Mouse (Mus musculus) left cerebral cortex, adult 18-20 months (tissue): Measurements from ENCODE around the gene Akain1. TPM values are rescaled to one million over a fixed set of nuclear protein-coding genes. Genes with fewer than 3 reads are reported as not detected.
A peak's percentile ranks its signal among the peaks of the same experiment; 100 is the strongest.

Source experiments
- DNase-seq, 2 experiments: peaks; one replicate each; pipeline ENCODE4 v3.0.0; 2021 to 2022; ENCODE audit warnings: low spot score in 2 of 2, mixed read lengths in 1 of 2
- long read RNA-seq, 2 experiments: library from polyadenylated mRNA; stranded (forward); transcript quantifications; one replicate each; pipeline ENCODE4 v2.0.0; 2021
- total RNA-seq, 2 experiments: library from RNA; stranded (reverse); gene quantifications; 2 replicates each; pipeline ENCODE4 v1.2.3; 2021

Gene Akain1
- total RNA-seq = 1 to 10 TPM; 5.9 to 6.8 TPM
- long read RNA-seq, experiment 1, transcript Akain1-201 (2 exons, 2,296 nt) = major isoform, 18 of 21 reads
- long read RNA-seq, experiment 1, partial matches to known transcripts = 2 of 21 reads
- long read RNA-seq, experiment 1, other reads (novel, unspliced or antisense) = 0 of 21 reads
- long read RNA-seq, experiment 2, transcript Akain1-201 (2 exons, 2,296 nt) = major isoform, 5 of 11 reads
- long read RNA-seq, experiment 2, partial matches to known transcripts = 3 of 11 reads
- long read RNA-seq, experiment 2, other reads (novel, unspliced or antisense) = 2 of 11 reads

DNA sequence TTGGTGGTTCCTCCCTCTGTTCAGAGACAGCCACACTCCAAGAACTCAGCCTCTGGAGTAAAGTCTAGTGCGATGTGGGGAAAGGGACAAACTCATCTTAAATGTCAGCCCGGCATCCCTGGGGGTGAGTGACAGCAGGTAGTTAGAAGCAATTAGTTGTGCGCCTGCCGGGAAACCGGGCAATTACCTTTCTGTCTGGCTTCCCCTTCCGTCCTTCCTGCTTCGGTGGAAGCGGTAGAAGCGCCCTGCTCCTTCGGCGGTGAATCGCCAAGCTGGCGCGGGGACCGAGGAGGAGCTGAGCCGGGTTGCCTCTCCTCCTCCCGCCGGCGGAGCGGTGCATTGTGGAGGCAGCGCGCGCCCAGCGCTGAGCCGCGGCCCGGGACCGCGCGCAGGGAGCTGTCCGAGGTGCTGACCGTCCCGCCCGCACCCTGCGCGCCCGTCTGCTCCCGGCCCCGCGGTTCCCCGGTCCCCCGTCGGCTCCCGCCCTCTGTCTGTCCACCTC lies at the start of gene Akain1:
Akain1 (plus strand) TSS at position 337 of the 502 bp plus-strand sequence.
- peak; percentile 52 to 55 for DNase-seq

DNA sequence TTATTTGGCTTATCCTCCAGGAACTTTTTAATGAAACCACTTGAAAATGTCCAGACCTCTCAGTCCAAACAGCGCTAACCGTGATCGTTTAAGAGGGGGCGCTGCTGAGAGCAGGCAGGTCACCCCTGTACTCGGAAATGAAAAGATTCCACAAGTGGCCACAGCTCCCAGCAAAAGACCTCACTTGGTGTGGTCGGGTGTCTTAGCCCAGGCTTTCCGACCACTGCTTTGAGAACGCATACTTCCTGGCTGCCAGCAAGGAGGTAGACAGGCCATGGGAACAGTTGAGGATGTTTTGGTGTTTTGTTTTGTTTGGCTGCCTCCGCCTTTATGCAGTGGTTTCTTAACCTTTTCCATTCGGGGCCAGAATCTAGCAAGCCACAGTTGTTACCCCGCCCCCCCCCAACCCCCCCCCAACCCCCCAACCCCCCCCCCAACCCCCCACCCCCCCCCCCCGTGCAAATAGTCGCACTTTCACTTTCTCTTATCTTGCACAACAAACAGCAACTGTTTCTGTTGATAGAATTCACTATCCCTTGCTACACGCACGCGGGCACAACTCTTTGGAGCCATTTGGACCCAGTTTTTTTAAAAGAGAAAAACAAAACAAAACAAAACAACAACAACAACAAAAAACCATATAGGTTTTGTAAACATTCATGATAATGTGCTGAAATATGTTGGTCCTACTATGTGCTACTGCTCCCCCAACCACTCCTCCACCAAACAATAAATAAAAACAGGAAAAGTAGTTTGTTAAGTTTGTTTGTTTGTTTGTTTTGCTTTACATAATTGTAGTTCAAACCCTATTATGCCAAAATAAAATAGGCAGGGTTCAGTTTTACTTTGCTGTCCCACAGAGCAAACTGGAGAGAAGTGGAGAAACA lies 42.7 kb upstream of the Akain1 start:
- DNase-seq = no peak

DNA sequence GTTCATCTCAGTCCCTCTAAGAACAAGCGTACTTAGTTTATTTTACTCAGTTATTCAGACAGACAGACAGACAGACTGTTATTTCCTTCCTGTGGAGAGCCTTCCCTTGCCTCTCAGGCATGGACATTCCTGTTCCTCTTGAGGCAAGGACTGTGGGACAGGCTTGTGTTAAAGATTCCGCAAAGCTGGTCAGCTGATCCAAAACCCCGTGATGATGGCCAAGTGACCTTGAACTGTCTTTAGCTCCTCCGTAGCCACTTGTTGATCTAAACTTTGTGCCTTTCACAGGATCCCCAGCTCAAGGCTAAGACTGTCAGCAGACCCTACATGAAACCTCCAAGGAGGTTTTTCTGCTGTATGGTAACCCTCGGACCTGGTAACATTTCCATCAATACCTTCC lies 42.0 kb upstream of the Akain1 start:
- no peak for DNase-seq

DNA sequence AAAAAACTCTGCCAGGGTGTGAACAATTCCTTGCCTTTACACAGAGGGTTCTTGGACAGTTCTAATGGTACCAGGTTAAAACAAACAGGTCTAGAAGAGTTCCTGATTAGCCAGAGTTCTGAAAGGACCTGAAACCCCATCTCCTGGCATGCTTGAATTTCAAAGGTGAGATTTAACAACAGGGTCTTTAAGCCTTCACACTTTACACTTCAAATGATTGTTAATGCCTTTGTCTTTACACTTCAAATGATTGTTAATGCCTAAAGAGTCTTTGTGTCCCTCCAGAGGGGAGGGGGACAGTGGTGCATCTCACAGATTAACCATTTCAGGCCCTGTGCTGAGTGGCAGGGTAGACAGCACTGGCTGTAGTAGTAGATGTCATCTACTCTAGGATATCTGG lies 41.0 kb upstream of the Akain1 start:
- no peak for DNase-seq

DNA sequence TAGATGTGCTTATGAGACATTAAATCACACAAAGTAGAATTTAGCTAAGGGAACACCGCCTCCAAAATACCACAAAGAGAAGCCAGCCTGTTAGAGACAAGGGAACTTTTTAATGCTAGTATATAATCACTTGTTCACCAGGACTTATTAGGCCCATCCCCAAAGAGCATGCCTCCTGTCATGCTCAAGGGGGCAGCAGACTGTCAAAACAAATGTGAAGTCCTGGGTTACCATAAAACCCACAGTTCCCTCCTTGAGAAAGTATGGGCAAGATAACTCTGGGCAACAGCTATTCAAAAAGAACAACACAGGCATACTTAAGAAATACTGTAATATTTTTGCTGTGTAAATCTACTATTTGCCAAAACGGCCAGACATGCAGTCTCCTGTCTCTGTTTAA lies 38.0 kb upstream of the Akain1 start:
- no peak for DNase-seq

DNA sequence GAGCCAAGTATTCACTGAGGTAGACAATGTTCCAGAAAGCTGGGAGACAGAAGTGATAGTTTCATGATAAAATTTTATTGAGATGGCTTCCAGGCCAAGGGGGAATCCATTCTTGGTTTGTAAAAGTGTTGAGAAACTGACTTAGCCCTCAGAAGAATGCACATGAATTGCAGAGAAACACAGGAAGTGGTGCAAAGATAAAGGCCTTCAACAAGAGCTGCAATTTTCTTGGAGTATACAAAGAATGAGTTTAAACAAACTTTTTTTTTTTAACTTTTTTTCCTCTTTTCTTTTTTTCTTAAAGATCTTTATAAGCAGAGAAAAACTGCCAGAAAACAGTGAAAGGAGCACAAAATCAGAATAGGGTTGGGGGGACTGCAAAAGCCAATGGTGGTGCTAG lies 23.0 kb upstream of the Akain1 start:
- DNase-seq = no peak

DNA sequence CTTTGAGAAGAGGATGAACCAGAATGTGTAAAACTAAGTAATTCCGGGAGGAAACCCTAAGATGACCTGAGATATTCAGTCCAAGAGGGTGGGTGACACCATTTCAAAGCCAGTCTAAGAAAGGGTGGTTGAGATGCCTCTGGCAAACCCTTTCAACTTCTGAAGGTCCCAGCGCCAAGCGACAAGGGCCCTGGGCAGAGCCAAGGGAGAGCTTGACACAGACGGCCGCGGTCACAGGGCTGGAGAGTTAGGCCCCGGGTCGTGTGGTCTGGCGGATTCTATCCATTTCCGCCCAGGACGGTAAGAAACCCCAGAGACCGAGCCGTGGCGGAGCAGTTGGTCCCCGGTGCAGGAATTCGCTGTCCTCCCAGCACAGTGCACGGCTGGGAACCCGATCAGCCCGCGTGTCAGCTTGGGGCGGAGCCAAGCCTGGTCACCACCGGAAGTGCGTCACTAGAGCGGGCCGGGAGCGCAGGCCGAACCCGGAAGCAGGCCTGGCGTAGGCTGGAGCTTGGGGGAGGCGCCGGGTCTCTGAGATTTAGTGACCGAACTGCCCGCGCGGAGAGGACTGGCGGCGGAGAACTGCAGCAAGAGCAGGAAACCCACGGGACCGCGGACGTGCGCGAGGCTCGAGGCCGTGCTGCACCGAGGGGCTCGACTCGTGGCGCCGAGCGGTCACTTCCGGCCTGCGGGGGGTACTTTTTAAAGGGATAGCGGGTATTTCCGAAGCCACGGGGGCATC lies 22.0 kb upstream of the Akain1 start:
- DNase-seq = peak; percentile 96 to 97

DNA sequence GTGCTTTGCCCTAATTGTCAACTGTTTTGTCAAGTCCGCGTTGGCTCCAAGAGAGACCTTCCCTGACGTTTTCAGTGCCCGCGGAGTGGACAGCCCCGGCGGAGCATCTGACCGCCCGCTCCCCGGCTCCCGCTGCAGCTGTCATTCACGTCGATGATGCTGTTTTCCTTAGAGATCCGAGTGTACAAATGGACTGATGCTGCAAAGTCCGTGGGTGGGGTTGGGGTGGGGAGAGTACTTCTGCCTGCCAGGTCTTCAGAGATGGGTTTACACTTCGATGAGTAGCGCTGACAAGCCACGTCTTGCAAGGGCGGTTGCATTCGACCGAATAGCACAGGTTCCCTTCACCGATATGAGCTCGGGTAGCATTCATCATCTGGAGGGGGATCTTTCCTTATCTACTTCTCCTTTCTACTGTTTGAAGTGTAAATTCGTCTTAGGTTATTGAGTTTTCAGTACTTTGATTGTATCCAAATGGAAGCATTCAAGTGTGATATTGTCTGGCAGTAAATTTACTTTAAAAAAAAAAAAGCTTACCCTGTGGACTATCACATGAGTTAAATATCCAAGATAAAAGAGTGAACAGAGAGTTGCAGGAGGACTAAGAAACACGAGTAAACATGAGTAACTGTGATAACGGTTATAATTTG lies 21.3 kb upstream of the Akain1 start:
- no peak for DNase-seq

DNA sequence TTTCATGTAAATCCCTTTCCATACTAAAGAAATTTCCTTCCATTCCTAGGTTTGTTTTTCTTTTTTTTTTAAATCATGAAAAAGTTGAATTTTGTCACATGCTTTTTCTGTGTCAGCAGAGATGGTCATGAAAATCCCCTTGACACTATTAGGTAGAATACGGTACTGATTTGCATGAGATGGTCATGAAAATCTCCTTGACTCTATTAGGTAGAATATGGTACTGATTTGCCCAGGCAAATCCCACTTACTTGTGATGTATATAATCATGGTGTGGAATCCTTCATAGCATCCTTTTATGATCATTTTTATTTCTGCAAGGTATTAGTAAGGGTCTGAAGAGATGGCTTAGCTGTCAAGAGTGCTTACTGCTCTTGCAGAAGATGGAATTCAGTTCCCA lies 17.5 kb upstream of the Akain1 start:
- no peak for DNase-seq

DNA sequence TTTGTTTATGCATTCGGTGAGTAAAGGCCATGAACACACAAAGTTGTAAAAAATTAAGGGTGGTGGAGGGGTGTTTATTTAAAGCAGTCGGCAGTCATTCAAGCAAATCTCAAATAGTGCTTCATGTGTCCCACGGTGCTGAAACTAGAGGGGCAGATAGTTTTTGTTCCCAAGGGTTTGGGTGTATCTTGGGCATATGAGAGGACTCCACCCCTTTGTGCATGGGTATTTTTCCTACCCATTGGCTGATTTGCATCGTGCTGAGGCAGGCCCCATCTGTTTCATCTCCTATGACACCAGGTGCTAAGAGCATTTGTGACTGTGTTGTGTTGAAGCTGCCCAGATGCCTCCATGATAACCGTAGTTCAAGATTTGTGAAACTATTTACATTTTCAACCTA lies 1.3 kb upstream of the Akain1 start:
- DNase-seq = no peak

DNA sequence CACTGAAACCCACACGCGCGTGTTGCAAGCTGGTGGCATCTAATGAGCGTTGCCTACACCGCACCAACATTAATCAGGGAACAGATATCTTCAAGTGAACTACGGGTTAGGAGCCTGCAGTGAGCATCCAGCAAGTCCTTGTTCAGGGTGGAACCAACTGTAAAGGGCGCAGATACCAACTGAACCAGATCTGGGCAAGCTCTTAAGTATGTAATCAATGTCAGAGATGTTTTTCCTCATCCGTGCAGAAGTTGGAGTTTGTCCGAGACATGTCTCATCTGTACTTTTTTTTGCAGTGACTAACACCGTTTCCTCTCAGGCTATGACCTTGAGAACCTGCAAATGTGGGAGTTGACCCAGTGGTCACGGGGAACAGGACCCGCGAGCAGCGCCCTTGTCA lies 640 bp upstream of the Akain1 start:
- no peak for DNase-seq

DNA sequence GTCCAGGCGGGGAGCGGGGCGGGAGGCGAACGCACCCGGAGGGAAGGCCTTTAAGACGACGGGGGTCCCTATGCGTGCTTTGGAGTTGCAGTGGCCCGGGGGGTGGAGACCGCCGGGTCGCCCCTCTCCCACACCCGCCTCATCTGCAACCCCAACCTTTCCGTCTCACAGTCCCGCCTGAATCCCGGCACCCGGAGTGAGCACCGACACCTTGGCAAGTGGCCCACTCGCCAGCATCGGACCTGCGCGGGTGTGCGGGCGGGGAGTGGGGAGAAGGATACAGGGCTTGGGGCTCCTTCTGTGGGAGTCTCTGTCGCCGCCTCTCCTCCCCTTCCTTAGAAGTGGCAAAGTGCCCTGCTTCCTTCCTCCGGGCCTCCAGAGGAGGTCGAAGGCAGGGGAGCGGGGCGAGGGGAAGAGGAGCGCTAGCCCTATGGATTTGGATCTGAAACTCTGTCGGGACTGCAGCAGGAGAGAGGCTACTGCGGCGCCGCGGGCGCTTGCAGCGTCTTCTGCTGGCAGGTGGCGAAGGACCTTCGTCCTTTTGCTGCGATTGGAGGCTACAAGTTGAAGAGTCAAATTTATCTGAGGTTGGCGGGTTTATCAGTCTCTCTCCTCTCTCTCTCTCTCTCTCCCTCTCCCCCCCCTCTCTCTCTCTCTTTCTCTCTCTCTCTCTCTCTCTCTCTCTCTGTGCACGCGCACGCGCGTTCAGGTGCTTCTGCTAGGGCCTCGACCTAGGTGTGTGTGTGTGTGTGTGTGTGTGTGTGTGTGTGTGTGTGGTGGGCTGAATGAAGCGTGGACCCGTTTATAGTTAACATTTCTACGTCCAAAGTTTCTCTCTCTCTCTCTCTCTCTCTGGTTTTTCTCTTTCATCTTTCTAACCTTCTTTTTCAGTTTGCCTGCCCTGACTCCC lies 700 bp downstream of the Akain1 start:
- peak; percentile 32 for DNase-seq

DNA sequence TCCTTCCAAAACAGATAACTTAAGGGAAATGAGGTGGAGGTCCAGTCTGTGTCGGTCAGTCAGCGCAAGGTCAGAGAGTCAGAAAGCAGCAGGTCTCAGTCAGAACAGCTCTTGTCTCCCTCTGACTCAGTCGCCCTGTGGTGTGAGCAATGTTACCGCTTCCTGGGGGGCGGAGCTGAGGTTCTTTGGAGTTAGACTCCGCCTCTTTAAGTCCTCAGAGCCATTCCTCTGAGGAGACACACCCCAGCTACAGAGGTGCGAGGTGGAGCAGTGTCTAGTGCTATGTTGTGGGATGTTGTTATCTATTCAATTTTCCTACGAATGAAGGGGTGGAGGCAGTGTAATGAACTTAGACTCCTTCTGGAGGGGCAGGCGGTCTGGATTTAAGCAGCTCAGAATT lies 1.9 kb downstream of the Akain1 start:
- no peak for DNase-seq

DNA sequence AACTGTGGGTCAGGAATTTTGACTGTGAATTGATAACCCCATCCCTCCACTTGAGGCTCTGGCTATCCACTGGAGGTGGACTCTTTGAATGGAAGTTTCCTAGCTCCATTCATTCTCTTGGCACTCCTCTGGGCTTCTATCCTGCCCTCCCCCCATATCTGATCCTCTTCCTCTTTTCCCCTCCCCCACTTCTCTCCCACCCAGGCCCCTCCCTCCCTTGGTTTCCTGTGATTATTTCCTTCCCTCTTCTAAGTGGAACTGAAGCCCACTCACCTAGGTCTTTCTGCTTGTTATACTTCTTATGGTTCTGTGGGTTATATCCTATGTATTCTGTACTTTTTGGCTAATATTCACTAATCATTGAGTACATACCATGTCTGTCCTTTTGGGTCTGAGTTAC lies 9.6 kb downstream of the Akain1 start:
- no peak for DNase-seq

DNA sequence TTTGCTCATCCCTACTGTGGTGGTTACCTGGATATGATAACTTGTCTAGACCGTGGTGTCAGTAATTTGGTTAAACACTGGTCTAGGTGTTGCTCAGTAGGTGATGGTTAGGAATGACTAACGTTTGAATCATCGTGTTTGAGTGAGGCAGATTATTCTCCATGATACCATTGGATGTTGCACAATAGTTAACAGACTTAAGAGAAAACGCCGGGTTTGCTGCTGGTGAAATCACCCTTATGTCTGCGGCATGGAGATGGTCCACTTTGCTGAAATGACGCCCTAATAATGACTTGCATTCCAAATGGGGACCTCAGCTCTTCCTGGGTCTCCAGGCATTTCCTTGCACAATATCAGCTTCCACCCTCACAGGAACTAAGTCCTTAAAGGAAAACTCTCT lies 22.6 kb downstream of the Akain1 start:
- no peak for DNase-seq

DNA sequence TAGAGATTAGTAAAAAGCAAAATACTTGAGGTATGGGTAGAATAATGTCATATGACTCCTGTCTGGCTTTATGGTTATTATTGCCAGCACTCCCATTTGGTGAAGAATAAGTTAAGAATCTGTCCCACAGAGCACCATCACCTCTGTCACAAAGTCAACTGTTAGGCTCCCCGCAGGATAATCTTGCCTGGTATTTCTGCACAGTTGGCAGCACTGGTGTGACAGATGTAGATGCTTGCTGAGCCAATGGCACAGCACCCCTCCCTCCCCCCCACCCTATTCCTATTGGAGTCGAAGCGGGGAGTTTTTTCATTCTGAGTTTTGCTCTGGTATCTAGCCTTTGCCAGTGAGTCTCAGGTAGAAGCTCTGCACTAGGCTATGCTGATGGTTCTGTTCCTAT lies 23.9 kb downstream of the Akain1 start:
- DNase-seq = no peak

DNA sequence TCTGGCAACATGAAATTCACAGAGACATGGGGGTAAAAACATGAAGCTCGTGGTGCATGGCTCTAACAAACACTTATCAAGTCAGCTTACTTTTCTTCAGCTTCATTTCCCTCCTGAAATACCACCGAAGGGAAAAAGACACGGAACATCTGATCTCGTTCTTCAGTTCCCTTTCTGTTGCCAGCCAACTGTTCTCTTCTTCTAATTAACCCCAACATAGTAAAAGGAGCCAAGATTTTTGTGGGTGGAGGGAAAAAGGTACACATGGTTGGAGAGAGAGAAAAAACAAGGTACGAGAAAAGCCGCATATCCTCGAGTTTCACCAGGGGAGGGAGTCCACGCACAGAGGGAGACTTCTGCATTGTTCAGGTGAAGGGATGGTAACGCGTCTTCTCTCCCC lies 32.0 kb downstream of the Akain1 start:
- no peak for DNase-seq

DNA sequence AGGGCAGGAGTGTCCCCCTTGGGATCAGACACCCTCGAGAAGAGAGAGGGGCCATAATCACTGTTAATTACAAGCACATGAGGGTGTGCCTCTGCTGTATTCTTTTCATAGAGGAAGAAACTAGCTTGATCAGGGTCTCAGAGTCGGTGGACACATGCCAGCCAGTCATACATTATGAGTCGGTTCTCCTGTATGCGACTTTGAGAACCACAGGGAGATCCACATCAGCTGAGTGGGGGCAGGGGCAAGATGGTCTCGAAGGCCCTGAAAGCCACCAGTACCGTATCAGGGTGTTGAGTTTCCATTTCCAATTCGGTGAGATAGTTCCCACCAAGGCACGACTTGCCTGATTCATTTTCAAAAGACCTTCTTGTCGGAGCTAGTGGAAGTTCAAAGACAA lies 33.3 kb downstream of the Akain1 start:
- no peak for DNase-seq

DNA sequence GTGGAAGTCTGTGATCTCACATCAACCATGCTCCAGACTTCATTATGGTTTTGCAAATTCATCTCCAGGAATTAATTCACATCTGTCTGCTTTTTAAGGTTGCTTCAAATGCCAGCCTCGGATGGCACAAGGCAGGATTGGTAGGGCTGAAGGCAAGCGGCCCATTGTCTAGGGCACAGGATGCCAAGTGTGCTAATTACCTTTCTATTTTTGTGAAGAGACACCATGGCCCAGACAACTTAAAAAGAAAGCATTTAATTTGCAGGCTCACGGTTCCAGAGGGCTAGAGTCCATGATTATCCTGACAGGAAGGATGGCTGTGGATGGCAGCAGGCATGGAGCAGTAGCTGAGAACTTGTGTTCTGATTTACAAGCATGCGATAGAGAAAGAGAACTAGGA lies 35.0 kb downstream of the Akain1 start:
- no peak for DNase-seq

DNA sequence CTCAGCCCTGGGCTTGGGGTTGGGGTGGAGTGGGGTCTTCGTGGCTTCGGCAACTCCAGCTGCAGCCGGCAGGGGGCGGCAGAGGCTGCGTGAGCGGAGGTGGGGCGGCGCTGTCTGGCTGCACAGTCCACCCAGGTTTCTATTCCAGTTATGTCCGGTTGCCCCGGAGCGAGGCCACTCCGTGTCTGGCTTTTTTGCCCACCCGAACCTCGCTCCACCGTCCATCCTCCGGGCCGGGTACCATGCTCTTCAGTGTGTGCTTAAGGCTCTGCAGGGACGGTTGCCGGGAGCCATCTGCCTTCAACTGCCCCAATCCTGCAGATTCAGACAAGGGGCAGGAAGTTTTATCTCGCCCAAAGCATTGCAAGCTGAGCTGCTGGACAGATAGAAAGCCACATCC lies 36.3 kb downstream of the Akain1 start:
- peak; percentile 51 to 56 for DNase-seq
